Mouse (Mus musculus) bone marrow, adult 2 months (tissue): ENCODE measurements around the gene Wdr11.

Experiments used
- CTCF ChIP-seq: fragments of 200-500 bp; IDR thresholded peaks from 2 replicates; pipeline ENCODE4 v1.5.1; 2011; ENCODE audit warnings: low read length, control low read depth; ENCODE audit not compliant: control insufficient read depth, insufficient read depth
- POLR2A ChIP-seq: fragments of 200-500 bp; IDR thresholded peaks from 2 replicates; pipeline ENCODE4 v1.6.1; 2011; ENCODE audit warnings: low read depth, mild to moderate bottlenecking, control low read depth, low read length, borderline replicate concordance; ENCODE audit not compliant: control insufficient read depth

DNA sequence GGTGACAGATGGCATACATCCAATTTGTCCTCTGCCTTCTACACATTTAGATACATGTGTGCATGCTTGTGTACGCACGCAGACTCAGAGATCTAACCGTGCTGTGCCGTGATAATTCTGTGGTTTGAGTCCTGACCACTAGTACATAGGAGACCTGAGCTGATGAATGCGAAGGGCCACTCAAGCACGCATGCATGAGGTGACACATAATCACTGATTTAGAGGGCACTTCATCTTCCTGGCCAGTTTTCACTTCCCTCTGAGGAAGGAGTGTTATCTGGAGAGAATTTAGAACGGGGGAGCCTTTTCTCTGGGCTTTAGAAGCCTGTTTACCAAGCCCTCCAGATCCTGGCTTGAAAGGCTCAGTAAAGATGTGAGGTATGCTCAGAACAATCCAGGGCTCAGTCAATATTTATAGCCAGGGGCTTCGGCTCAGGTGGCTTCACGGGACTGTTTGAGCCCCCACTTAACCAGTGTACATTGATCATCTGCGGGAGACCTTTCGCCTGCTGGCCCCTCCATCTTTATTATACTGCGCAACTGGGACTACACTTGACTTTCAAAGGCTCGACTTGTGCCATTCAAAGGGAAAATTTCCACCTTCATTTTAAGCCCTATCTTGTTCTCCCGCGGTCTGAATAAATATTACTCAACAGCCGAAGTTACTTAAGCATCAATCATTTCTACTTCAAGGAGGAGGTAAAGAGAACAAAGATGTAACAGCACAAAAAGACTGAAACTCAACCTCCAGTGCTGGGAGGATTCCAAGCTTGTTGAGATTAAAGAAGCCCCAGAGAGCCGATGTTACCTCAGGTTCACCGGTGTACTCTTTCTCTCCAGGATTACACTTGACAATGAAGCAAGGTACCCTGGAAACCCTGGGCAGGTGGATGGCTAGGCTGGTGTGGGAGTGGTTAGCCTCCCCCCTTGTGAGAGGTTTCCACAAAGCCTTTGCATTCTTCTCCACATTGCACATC, 80.3 kb downstream of the Wdr11 start:
- no peak for TF ChIP-seq CTCF
- no peak for TF ChIP-seq POLR2A
